Mouse (Mus musculus): ENCODE measurements at regions not wholly inside any gene's neighbourhood (a gene's known extent, or its start where the extent isn't known, plus 50 kb on each side); places are given as distances from the start of the nearest gene placed in this dataset.
A peak's percentile ranks its signal among the peaks of the same experiment; 100 is the strongest.

GRCm38 (mm10) chr2:71694758-71695310 is 50.6 kb upstream of the Itga6 start:
- 0 out of 2 replicates have a peak, but pooled peaks have one; percentile 15 for ATAC-seq (replicated peaks; ENCODE audit: insufficient number of reproducible peaks, insufficient read depth, low FRiP score, low read depth)
- peak overlapping the region; percentile 29; the same call in 1 of the 2 replicates for H3K27ac ChIP-seq
- no peak overlapping the region for H3K4me2 ChIP-seq
- no peaks in the 10 kb centered on the region for H3K36me3 ChIP-seq
- peaks cover 18% of the 10 kb centered on the region for H3K4me1 ChIP-seq (replicated peaks)
- 41% methylated on average over 6 of the region's 6 CpGs for WGBS
- no peaks in the 10 kb centered on the region for H3K9me3 ChIP-seq (replicated peaks)
- H3K27me3 ChIP-seq: no peaks in the 10 kb centered on the region
- no peak overlapping the region for H3K9ac ChIP-seq
- H3K4me3 ChIP-seq: no peak overlapping the region
